In the genomic region with DNA sequence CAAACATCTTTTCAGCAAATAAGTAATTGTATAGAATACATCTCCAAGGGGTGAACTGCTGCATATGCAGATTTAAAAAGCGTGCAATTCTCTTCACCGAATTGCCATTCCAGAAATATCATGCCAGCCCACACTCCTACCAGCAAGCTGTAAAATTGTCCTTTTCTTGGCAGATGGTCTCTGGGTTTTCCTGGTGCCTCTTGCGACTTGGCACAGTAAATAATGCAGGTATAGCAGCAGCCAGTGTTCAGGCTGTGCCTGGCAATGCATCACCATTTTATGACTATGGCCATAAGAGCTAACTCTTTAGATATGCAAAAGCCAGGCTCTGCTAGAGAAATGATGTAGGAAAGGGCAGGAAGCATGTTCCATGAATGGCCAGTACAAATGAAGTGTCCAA, we compare ENCODE assay signal across 16 mouse cellular contexts.
DNase-seq lines count a peak whose midpoint lies in the region; TF ChIP-seq lines count a peak whose summit lies in the region.
"Had no signal": no experiment of that assay in that cellular context is flagged by ENCODE, and none has a peak within 500 bp of the region (broad histone marks: within the 10 kb centered on the region; RNA-seq: fewer than 3 reads in every experiment).

No protein-coding gene starts in this region.

- H3K27ac ChIP-seq in layer of hippocampus, adult 2 months = peak overlapping the region; percentile 47; the same call in 1 of the 2 replicates
- H3K27ac ChIP-seq: embryonic facial prominence, embryonic 15.5 days; forebrain, embryonic 15.5 days; heart, embryonic 15.5 days; hindbrain, embryonic 13.5 days; lung, embryonic 15.5 days had no signal

- intact Hi-C loops in left cerebral cortex, postnatal 25 days (cut with DNase I) = loop anchor here (10.0 kb wide), 1 partner anchor 971 kb away; no protein-coding TSS in a partner anchor

- peak; percentile 54 to 68 for DNase-seq in layer of hippocampus, adult 18-20 months (ENCODE audit: low spot score in 2 of 2)
- DNase-seq in layer of hippocampus, postnatal 25 days (ENCODE audit: extremely low spot score in 1 of 2, low spot score in 1 of 2) = no peak
- DNase-seq in cerebellum, postnatal 36 days = peak; percentile 16 to 26
- peak; percentile 53 to 65 for DNase-seq in layer of hippocampus, adult 2 months (ENCODE audit: low spot score in 2 of 2)
- DNase-seq in left cerebral cortex, postnatal 25 days (ENCODE audit: low spot score in 2 of 2) = peak; percentile 59 to 94
- DNase-seq in spleen, adult 18-20 months = no peak
- no peak for DNase-seq in adrenal gland, postnatal 36 days
- DNase-seq: gastrocnemius, postnatal 25 days; kidney, adult 18-20 months; kidney, postnatal 4 days; thymus, postnatal 14 days had no signal

- H3K4me3 ChIP-seq in layer of hippocampus, adult 2 months = no peak overlapping the region
- H3K4me3 ChIP-seq: embryonic facial prominence, embryonic 15.5 days; forebrain, embryonic 15.5 days; heart, embryonic 15.5 days; hindbrain, embryonic 13.5 days; lung, embryonic 15.5 days had no signal

- TF ChIP-seq CTCF in layer of hippocampus, adult 2 months (conservative IDR thresholded peaks at IDR 0.05) = 0 out of 2 replicates have a peak, but pooled peaks have one; percentile 2

Comparison
In these comparisons a context has a peak if more than half of its experiments do, and no peak if none do; other contexts are left out.
1. DNase-seq: peak in layer of hippocampus, adult 18-20 months (2 of 2), cerebellum, postnatal 36 days (2 of 2), layer of hippocampus, adult 2 months (2 of 2) and left cerebral cortex, postnatal 25 days (2 of 2); none in layer of hippocampus, postnatal 25 days (0 of 2), spleen, adult 18-20 months (0 of 2) and adrenal gland, postnatal 36 days (0 of 2).